Mouse (Mus musculus): Measurements from ENCODE around the gene Atxn1.
A peak's percentile ranks its signal among the peaks of the same experiment; 100 is the strongest.

Gene Atxn1

GRCm38 (mm10) chr13:45685575-45686308 is 279.1 kb downstream of the Atxn1 start:
- DNase-seq (ENCODE audit: low read depth, low spot score), result no peak

- DNase-seq (ENCODE audit: low read depth, low spot score), result no peak
Measured at GRCm38 (mm10) chr13:45684891-45685311, 279.9 kb downstream of the Atxn1 start.

- DNase-seq (ENCODE audit: low read depth, low spot score), result peak; percentile 14
Measured at GRCm38 (mm10) chr13:45683991-45684390, 280.8 kb downstream of the Atxn1 start.

GRCm38 (mm10) chr13:45681196-45681595 is 283.6 kb downstream of the Atxn1 start:
- DNase-seq (ENCODE audit: low read depth, low spot score), result no peak

- no peak for DNase-seq (ENCODE audit: low read depth, low spot score)
Measured at GRCm38 (mm10) chr13:45680651-45681050, 284.2 kb downstream of the Atxn1 start.

- DNase-seq (ENCODE audit: low read depth, low spot score), result no peak
Measured at GRCm38 (mm10) chr13:45679096-45679495, 285.7 kb downstream of the Atxn1 start.

GRCm38 (mm10) chr13:45672628-45673027 is 292.2 kb downstream of the Atxn1 start:
- no peak for DNase-seq (ENCODE audit: low read depth, low spot score)

GRCm38 (mm10) chr13:45669969-45670368 is 294.8 kb downstream of the Atxn1 start:
- DNase-seq (ENCODE audit: low read depth, low spot score), result no peak

- no peak for DNase-seq (ENCODE audit: low read depth, low spot score)
Measured at GRCm38 (mm10) chr13:45662852-45663251, 302.0 kb downstream of the Atxn1 start.

- DNase-seq (ENCODE audit: low read depth, low spot score), result no peak
Measured at GRCm38 (mm10) chr13:45662216-45662615, 302.6 kb downstream of the Atxn1 start.

GRCm38 (mm10) chr13:45661283-45662185 is 303.3 kb downstream of the Atxn1 start:
- no peak for DNase-seq (ENCODE audit: low read depth, low spot score)

GRCm38 (mm10) chr13:45659813-45660212 is 305.0 kb downstream of the Atxn1 start:
- DNase-seq (ENCODE audit: low read depth, low spot score), result no peak

- DNase-seq (ENCODE audit: low read depth, low spot score), result no peak
Measured at GRCm38 (mm10) chr13:45658343-45658742, 306.5 kb downstream of the Atxn1 start.

GRCm38 (mm10) chr13:45657176-45657575 is 307.6 kb downstream of the Atxn1 start:
- DNase-seq (ENCODE audit: low read depth, low spot score), result no peak

GRCm38 (mm10) chr13:45651652-45652241 is 313.1 kb downstream of the Atxn1 start:
- no peak for DNase-seq (ENCODE audit: low read depth, low spot score)

GRCm38 (mm10) chr13:45649197-45649812 is 315.5 kb downstream of the Atxn1 start:
- no peak for DNase-seq (ENCODE audit: low read depth, low spot score)

GRCm38 (mm10) chr13:45643780-45644395 is 320.9 kb downstream of the Atxn1 start:
- no peak for DNase-seq (ENCODE audit: low read depth, low spot score)

- no peak for DNase-seq (ENCODE audit: low read depth, low spot score)
Measured at GRCm38 (mm10) chr13:45642913-45643312, 321.9 kb downstream of the Atxn1 start.

- no peak for DNase-seq (ENCODE audit: low read depth, low spot score)
Measured at GRCm38 (mm10) chr13:45640431-45640830, 324.4 kb downstream of the Atxn1 start.

- no peak for DNase-seq (ENCODE audit: low read depth, low spot score)
Measured at GRCm38 (mm10) chr13:45638281-45638680, 326.5 kb downstream of the Atxn1 start.

- peak; percentile 8 for DNase-seq (ENCODE audit: low read depth, low spot score)
Measured at GRCm38 (mm10) chr13:45637324-45637723, 327.5 kb downstream of the Atxn1 start.
